21 mouse cellular contexts compared by ENCODE assay signal in genomic region chr12:28727061-28727460, GRCm38 (mm10). TPM values are rescaled to one million over a fixed set of nuclear protein-coding genes. Genes with fewer than 3 reads are reported as not detected.
A peak's percentile ranks its signal among the peaks of the same experiment; 100 is the strongest.
DNase-seq lines count a peak whose midpoint lies in the region; TF ChIP-seq lines count a peak whose summit lies in the region.
"Had no signal": no experiment of that assay in that cellular context is flagged by ENCODE, and none has a peak within 500 bp of the region (broad histone marks: within the 10 kb centered on the region; RNA-seq: fewer than 3 reads in every experiment).

No protein-coding gene starts in this region.

- no peak for TF ChIP-seq POLR2A in thymus, adult 2 months (IDR thresholded peaks at IDR 0.05; ENCODE audit: control insufficient read depth, extremely low read depth, insufficient read depth, low read length, poor library complexity)

- WGBS in thymus, adult 2 months, result 91% methylated on average over 5 of the region's 5 CpGs

- H3K36me3 ChIP-seq in thymus, adult 2 months (ENCODE audit: control insufficient read depth, insufficient read depth, low read length), result peaks cover 5% of the 10 kb centered on the region
- H3K36me3 ChIP-seq in megakaryocyte, embryonic 14.5 days (replicated peaks; ENCODE audit: low read length), result peaks cover 78% of the 10 kb centered on the region

- H3K27ac ChIP-seq in thymus, adult 2 months (ENCODE audit: control insufficient read depth, insufficient read depth, low read length), result 0 out of 2 replicates have a peak overlapping the region, but pooled peaks have one; percentile 20
- H3K27ac ChIP-seq: embryonic facial prominence, embryonic 13.5 days; forebrain, embryonic 15.5 days; heart, adult 2 months; hindbrain, embryonic 14.5 days; intestine, embryonic 15.5 days; liver, embryonic 12.5 days; midbrain, embryonic 13.5 days had no signal

- H3K27me3 ChIP-seq in thymus, adult 2 months (ENCODE audit: control insufficient read depth, insufficient read depth, low read length), result no peaks in the 10 kb centered on the region
- no peaks in the 10 kb centered on the region for H3K27me3 ChIP-seq in megakaryocyte, embryonic 14.5 days (replicated peaks)
- H3K27me3 ChIP-seq: embryonic facial prominence, embryonic 13.5 days; forebrain, embryonic 15.5 days; intestine, embryonic 15.5 days; liver, embryonic 12.5 days; midbrain, embryonic 13.5 days had no signal

- TF ChIP-seq CTCF in thymus, adult 2 months (IDR thresholded peaks at IDR 0.05; ENCODE audit: borderline replicate concordance, control insufficient read depth, extremely low read depth, insufficient read depth, low read length, poor library complexity), result no peak

- DNase-seq in thymus, adult 2 months, result no peak
- no peak for DNase-seq in thymus, postnatal 36 days
- DNase-seq in ZHBTc4 (ENCODE audit: low read depth, low spot score), result peak; percentile 67
- no peak for DNase-seq in embryo, embryonic 10 days (ENCODE audit: low spot score)
- no peak for DNase-seq in right cerebral cortex, postnatal 14 days
- DNase-seq in layer of hippocampus, postnatal 25 days (ENCODE audit: extremely low spot score in 1 of 2, low spot score in 1 of 2), result no peak
- DNase-seq: adrenal gland, postnatal 10 days; cerebellum, adult 11 months; cerebellum, postnatal 10 days; heart, adult 2 months; heart, postnatal 36 days; kidney, postnatal 4 days; lung, adult 2 months; lung, postnatal 4 days had no signal

- H3K4me3 ChIP-seq in thymus, adult 2 months (ENCODE audit: control insufficient read depth, insufficient read depth, low read length), result no peak overlapping the region
- H3K4me3 ChIP-seq in megakaryocyte, embryonic 14.5 days (replicated peaks), result peak overlapping the region; percentile 59
- H3K4me3 ChIP-seq: embryonic facial prominence, embryonic 13.5 days; forebrain, embryonic 15.5 days; heart, adult 2 months; intestine, embryonic 15.5 days; liver, embryonic 12.5 days; midbrain, embryonic 13.5 days had no signal

- no peaks in the 10 kb centered on the region for H3K9me3 ChIP-seq in megakaryocyte, embryonic 14.5 days
- H3K9me3 ChIP-seq: embryonic facial prominence, embryonic 13.5 days; forebrain, embryonic 15.5 days; intestine, embryonic 15.5 days; liver, embryonic 12.5 days; midbrain, embryonic 13.5 days had no signal

- H3K4me1 ChIP-seq in thymus, adult 2 months (replicated peaks; ENCODE audit: control insufficient read depth, insufficient read depth, low read length), result no peaks in the 10 kb centered on the region
- peaks cover 27% of the 10 kb centered on the region for H3K4me1 ChIP-seq in megakaryocyte, embryonic 14.5 days
- H3K4me1 ChIP-seq: embryonic facial prominence, embryonic 13.5 days; forebrain, embryonic 15.5 days; intestine, embryonic 15.5 days; liver, embryonic 12.5 days had no signal

RNA-seq across cellular contexts. Expression of gene Trappc12, which starts 23.2 kb away (rescaled TPM):
- polyA plus RNA-seq in thymus, adult 2 months (2012; rRNA removed), result 33.4 and 47.2 TPM in 2 replicates
- 4.9 and 7.8 TPM in 2 replicates for polyA plus RNA-seq in megakaryocyte, embryonic 14.5 days (2012; ENCODE audit: insufficient read depth, low replicate concordance)
- 10 to 100 TPM; 57.9 to 59.4 TPM for total RNA-seq in layer of hippocampus, postnatal 25 days (2021)

RNA-seq across cellular contexts. Expression of gene Eipr1, which starts 24.5 kb away (rescaled TPM):
- polyA plus RNA-seq in thymus, adult 2 months (2012; rRNA removed), result 54.0 and 66.8 TPM in 2 replicates
- 33.6 and 41.1 TPM in 2 replicates for polyA plus RNA-seq in megakaryocyte, embryonic 14.5 days (2012; ENCODE audit: insufficient read depth, low replicate concordance)
- 10 to 100 TPM; 48.8 to 52.1 TPM for total RNA-seq in layer of hippocampus, postnatal 25 days (2021)

RNA-seq across cellular contexts. Expression of gene Adi1, which starts 52.0 kb away (rescaled TPM):
- 12.4 and 15.8 TPM in 2 replicates for polyA plus RNA-seq in thymus, adult 2 months (2012; rRNA removed)
- 5.1 TPM in 1 of 2 replicates, not detected in the other for polyA plus RNA-seq in megakaryocyte, embryonic 14.5 days (2012; ENCODE audit: insufficient read depth, low replicate concordance)
- 10 to 100 TPM; 29.7 to 35.0 TPM for total RNA-seq in layer of hippocampus, postnatal 25 days (2021)
